Mouse (Mus musculus) CH12.LX (cell line): Measurements from ENCODE around the gene Nup155. TPM values are rescaled to one million over a fixed set of nuclear protein-coding genes. Genes with fewer than 3 reads are reported as not detected.
"Not testable (repeated sequence)": the region's sequence is repeated elsewhere in the genome, so short reads cannot be mapped to it uniquely, and the experiment has no call there.

Experiments
- DNase-seq: peaks from one replicate; pipeline ENCODE4 v3.0.0-alpha.2; 2013; ENCODE audit errors: extremely low read depth
- H3K27ac ChIP-seq: 2 replicates; pipeline ENCODE4 v1.5.1; 2012; ENCODE audit warnings: low read depth, mild to moderate bottlenecking, control low read depth, moderate library complexity; ENCODE audit not compliant: insufficient read depth
- H3K27me3 ChIP-seq: replicated peaks from 2 replicates; pipeline ENCODE3; 2012; ENCODE audit warnings: inconsistent platforms
- H3K36me3 ChIP-seq, 2 experiments: replicated peaks in 1 of 2; 2 replicates each; pipeline versions ENCODE3 to v1.6.1; 2012; ENCODE audit warnings: inconsistent platforms in 1 of 2, low read length in 1 of 2, mild to moderate bottlenecking in 1 of 2, mixed read lengths in 1 of 2, moderate library complexity in 1 of 2; ENCODE audit not compliant: control insufficient read depth in 1 of 2, insufficient read depth in 1 of 2
- H3K4me1 ChIP-seq, 2 experiments: 2 replicates each; pipeline ENCODE4 v1.6.1; 2012; ENCODE audit warnings: inconsistent platforms in 1 of 2, moderate library complexity in 1 of 2; ENCODE audit not compliant: insufficient read depth in 2 of 2, control insufficient read depth in 1 of 2
- H3K4me2 ChIP-seq: 2 replicates; pipeline ENCODE4 v1.6.1; 2012; ENCODE audit warnings: low read depth, mild to moderate bottlenecking, control low read depth; ENCODE audit not compliant: poor library complexity, insufficient read depth, severe bottlenecking
- H3K4me3 ChIP-seq, 3 experiments: fragments of 150-350 bp in 1 of 3; sonication (generic) in 1 of 3; replicated peaks in 1 of 3; 2 replicates each; pipeline versions ENCODE3 to v1.5.1; 2011 to 2012; ENCODE audit warnings: low read depth in 2 of 3, low read length in 2 of 3, mild to moderate bottlenecking in 2 of 3, moderate library complexity in 2 of 3, control low read depth in 1 of 3, improper control_type of control experiment in 1 of 3, inconsistent platforms in 1 of 3, mixed read lengths in 1 of 3; ENCODE audit not compliant: poor library complexity in 1 of 3
- H3K79me2 ChIP-seq: replicated peaks from 2 replicates; pipeline ENCODE4 v1.6.1; 2012; ENCODE audit warnings: mild to moderate bottlenecking, moderate library complexity; ENCODE audit not compliant: control insufficient read depth, poor library complexity, insufficient read depth, severe bottlenecking; ENCODE audit errors: extremely low read depth
- H3K9ac ChIP-seq: 2 replicates; pipeline ENCODE4 v1.6.1; 2012; ENCODE audit warnings: low read depth, mild to moderate bottlenecking, control low read depth, moderate library complexity; ENCODE audit not compliant: insufficient read depth
- H3K9me3 ChIP-seq: replicated peaks from 2 replicates; pipeline ENCODE3; 2012; ENCODE audit warnings: low read length, inconsistent platforms, mixed read lengths
- BHLHE40 ChIP-seq: IDR thresholded peaks from 2 replicates; pipeline ENCODE4 v1.6.1; 2011; ENCODE audit warnings: mild to moderate bottlenecking, low read depth, low read length, improper control_type of control experiment
- CTCF ChIP-seq, 2 experiments: IDR thresholded peaks in 1 of 2; conservative IDR thresholded peaks in 1 of 2; 2 replicates each; pipeline ENCODE4 v1.5.1; 2011 to 2012; ENCODE audit warnings: low read depth in 2 of 2, low read length in 2 of 2, improper control_type of control experiment in 1 of 2, inconsistent platforms in 1 of 2, mild to moderate bottlenecking in 1 of 2, moderate library complexity in 1 of 2
- ELF1 ChIP-seq: IDR thresholded peaks from 2 replicates; pipeline ENCODE4 v1.6.1; 2014; ENCODE audit warnings: low read depth, mild to moderate bottlenecking, inconsistent platforms, low read length, improper control_type of control experiment
- ETS1 ChIP-seq: conservative IDR thresholded peaks from 2 replicates; pipeline ENCODE4 v1.6.1; 2012; ENCODE audit warnings: low read depth, mild to moderate bottlenecking, inconsistent platforms, low read length, improper control_type of control experiment, moderate library complexity
- GABPA ChIP-seq: IDR thresholded peaks from 2 replicates; pipeline ENCODE4 v1.6.1; 2012; ENCODE audit warnings: low read depth, low read length, improper control_type of control experiment, inconsistent platforms; ENCODE audit not compliant: insufficient replicate concordance
- IRF4 ChIP-seq: IDR thresholded peaks from 2 replicates; pipeline ENCODE4 v1.6.1; 2014; ENCODE audit warnings: low read depth, mild to moderate bottlenecking, inconsistent platforms, low read length, improper control_type of control experiment
- JUND ChIP-seq: conservative IDR thresholded peaks from 2 replicates; pipeline ENCODE4 v1.6.1; 2011; ENCODE audit warnings: low read depth, low read length, improper control_type of control experiment
- KAT2A ChIP-seq: IDR thresholded peaks from 2 replicates; pipeline ENCODE4 v1.6.1; 2012; ENCODE audit warnings: low read length, improper control_type of control experiment, inconsistent platforms; ENCODE audit not compliant: insufficient replicate concordance
- MAX ChIP-seq: IDR thresholded peaks from 2 replicates; pipeline ENCODE4 v1.6.1; 2011; ENCODE audit warnings: low read length, improper control_type of control experiment
- MEF2A ChIP-seq: IDR thresholded peaks from 2 replicates; pipeline ENCODE4 v1.6.1; 2014; ENCODE audit warnings: low read depth, mild to moderate bottlenecking, inconsistent platforms, low read length, improper control_type of control experiment, borderline replicate concordance
- MXI1 ChIP-seq: IDR thresholded peaks from 2 replicates; pipeline ENCODE4 v1.6.1; 2011; ENCODE audit warnings: mild to moderate bottlenecking, low read depth, low read length, improper control_type of control experiment
- MYC ChIP-seq: IDR thresholded peaks from 2 replicates; pipeline ENCODE4 v1.6.1; 2011; ENCODE audit warnings: low read depth, mild to moderate bottlenecking, improper control_type of control experiment, low read length
- NELFE ChIP-seq: IDR thresholded peaks from 2 replicates; pipeline ENCODE4 v1.6.1; 2011; ENCODE audit warnings: low read depth, low read length, improper control_type of control experiment
- NRF1 ChIP-seq: IDR thresholded peaks from 2 replicates; pipeline ENCODE4 v1.6.1; 2014; ENCODE audit warnings: low read depth, mild to moderate bottlenecking, inconsistent platforms, low read length, improper control_type of control experiment, moderate library complexity
- PAX5 ChIP-seq: IDR thresholded peaks from 2 replicates; pipeline ENCODE4 v1.6.1; 2012; ENCODE audit warnings: low read length, inconsistent platforms, mixed read lengths
- POLR2A ChIP-seq: IDR thresholded peaks from 2 replicates; pipeline ENCODE4 v1.6.1; 2011; ENCODE audit warnings: low read depth, mild to moderate bottlenecking, improper control_type of control experiment, low read length
- RAD21 ChIP-seq: IDR thresholded peaks from 2 replicates; pipeline ENCODE4 v1.6.1; 2011; ENCODE audit warnings: low read depth, mild to moderate bottlenecking, low read length, improper control_type of control experiment, moderate library complexity
- RCOR1 ChIP-seq: conservative IDR thresholded peaks from 2 replicates; pipeline ENCODE4 v1.6.1; 2012; ENCODE audit warnings: low read depth, mild to moderate bottlenecking, inconsistent platforms, low read length, improper control_type of control experiment
- SIN3A ChIP-seq: IDR thresholded peaks from 2 replicates; pipeline ENCODE4 v1.6.1; 2012; ENCODE audit warnings: low read length, improper control_type of control experiment, inconsistent platforms
- SMC3 ChIP-seq: IDR thresholded peaks from 2 replicates; pipeline ENCODE4 v1.6.1; 2011; ENCODE audit warnings: low read depth, low read length, improper control_type of control experiment
- TCF12 ChIP-seq: IDR thresholded peaks from 2 replicates; pipeline ENCODE4 v1.6.1; 2014; ENCODE audit warnings: low read depth, mild to moderate bottlenecking, inconsistent platforms, low read length, improper control_type of control experiment
- USF1 ChIP-seq: IDR thresholded peaks from 2 replicates; pipeline ENCODE4 v1.6.1; 2014; ENCODE audit warnings: low read depth, mild to moderate bottlenecking, inconsistent platforms, low read length, improper control_type of control experiment
- ZC3H11A ChIP-seq: IDR thresholded peaks from 2 replicates; pipeline ENCODE4 v1.6.1; 2012; ENCODE audit warnings: low read depth, mild to moderate bottlenecking, inconsistent platforms, low read length, improper control_type of control experiment
- ZMIZ1 ChIP-seq: IDR thresholded peaks from 2 replicates; pipeline ENCODE4 v1.6.1; 2012; ENCODE audit warnings: low read depth, mild to moderate bottlenecking, inconsistent platforms, low read length, improper control_type of control experiment
- ZNF384 ChIP-seq: IDR thresholded peaks from 2 replicates; pipeline ENCODE4 v1.6.1; 2012; ENCODE audit warnings: low read depth, low read length, improper control_type of control experiment, inconsistent platforms
- dilution Hi-C: fragments of 300-500 bp; cut with MboI; formaldehyde crosslinking; loops from 2 replicates; pipeline ENCODE4 v1.14.3; 2020; ENCODE audit warnings: low sequenced_read_pairs; ENCODE audit not compliant: extremely low pct_unique_long_range_greater_than_20kb, extremely low pct_ligation_motif_present
- in situ Hi-C: fragments of 300-500 bp; cut with MboI; formaldehyde crosslinking; loops from 3 replicates; pipeline ENCODE4 v1.14.3; 2019; ENCODE audit warnings: low sequenced_read_pairs, low pct_ligation_motif_present, low pct_unique_long_range_greater_than_20kb, mixed read lengths
- polyA plus RNA-seq: library from polyadenylated mRNA; unstranded; fragments of >175 nt; gene quantifications from 2 replicates; pipeline ENCODE4 v1.2.1, GENCODE M21; 2012; ENCODE audit warnings: low read depth; ENCODE audit not compliant: insufficient read length
- total RNA-seq, 2 experiments: library from RNA; depleted of rRNA; stranded (reverse); fragments of 300-350 nt in 1 of 2; fragments of >200 nt in 1 of 2; gene quantifications; 2 replicates each; pipeline ENCODE4 v1.2.3; 2012 to 2014

The Nup155 gene
- total and polyA plus RNA-seq, 3 experiments = 37.4 to 45.0 (median 42.3) TPM

DNA sequence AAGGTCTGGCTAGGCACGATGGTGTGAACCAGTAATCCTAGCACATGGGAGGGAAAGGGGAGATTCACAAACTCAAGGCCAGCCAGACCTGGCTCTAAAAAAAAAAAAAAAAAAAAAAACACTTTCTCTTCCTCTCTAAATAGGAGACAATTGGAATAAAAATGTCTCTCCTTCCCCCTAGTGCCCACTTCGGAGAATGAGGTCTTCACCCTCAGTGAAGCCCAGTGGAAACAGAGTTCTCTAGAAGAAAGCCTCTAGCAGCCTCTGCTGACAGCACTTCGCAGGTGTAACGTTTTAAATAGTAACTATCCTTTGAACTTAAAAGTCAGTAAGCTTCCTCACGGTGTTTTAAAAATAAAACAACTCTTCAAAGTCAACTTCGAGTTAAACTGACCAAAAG, 43.9 kb upstream of the Nup155 start:
- Histone ChIP-seq H3K27me3 (no peaks in the 10 kb centered on the region), H3K36me3 (peaks cover 4 to 52% of the 10 kb centered on the region in 2 experiments), H3K79me2 (no peaks in the 10 kb centered on the region), H3K4me3 (no peak overlapping the region), H3K9ac (no peak overlapping the region), H3K4me2 (no peak overlapping the region; the same call in 1 of the 2 replicates)
- no peak for DNase-seq
- in situ Hi-C loops (no loop called here), dilution Hi-C loops (no loop called here)
- TF ChIP-seq IRF4 (no peak), POLR2A (no peak), SIN3A (no peak), SMC3 (peak; percentile 48), MYC (no peak), MEF2A (no peak), NELFE (no peak), RCOR1 (no peak), BHLHE40 (no peak), GABPA (no peak), JUND (no peak), TCF12 (no peak), ETS1 (no peak), ZC3H11A (no peak), PAX5 (no peak), ELF1 (no peak), CTCF (conservative IDR thresholded peaks at IDR 0.05 in 1 of 2, IDR thresholded peaks at IDR 0.05 in 1 of 2; ENCODE audit: low read depth in 2 of 2, low read length in 2 of 2) (peak in 1 of 2 experiments; percentile 74; a peak in 2 of 4 replicates), USF1 (no peak), MXI1 (no peak), MAX (no peak), ZNF384 (peak; percentile 91), RAD21 (peak; percentile 63), ZMIZ1 (no peak), KAT2A (no peak), NRF1 (no peak)
- TF ChIP-seq, all 38 proteins: peak for 4
- H3K27ac ChIP-seq = no peak overlapping the region
- H3K9me3 ChIP-seq = no peaks in the 10 kb centered on the region
- H3K4me1 ChIP-seq = peaks cover 0 to 4% of the 10 kb centered on the region in 2 experiments; a peak in 1 of 4 replicates

DNA sequence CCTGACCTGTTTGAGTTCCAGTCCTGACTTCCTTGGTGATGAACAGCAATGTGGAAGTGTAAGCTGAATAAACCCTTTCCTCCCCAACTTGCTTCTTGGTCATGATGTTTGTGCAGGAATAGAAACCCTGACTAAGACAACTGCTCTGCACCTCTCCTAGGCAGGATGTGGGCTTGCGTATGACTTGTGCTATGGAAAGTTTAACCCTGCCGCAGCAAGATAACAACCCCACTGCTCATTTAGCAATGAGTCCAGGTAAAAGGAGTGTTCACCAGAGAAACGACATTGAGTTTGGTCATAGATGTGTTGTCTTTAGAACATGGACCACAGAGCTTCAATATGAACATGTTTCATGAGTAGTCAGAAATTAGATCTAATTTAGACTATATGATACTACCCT, 35.9 kb upstream of the Nup155 start:
- H3K9me3 ChIP-seq, dilution Hi-C loops, in situ Hi-C loops, H3K79me2 ChIP-seq, H3K4me2 ChIP-seq, H3K4me1 ChIP-seq, H3K27me3 ChIP-seq, DNase-seq, H3K4me3 ChIP-seq, H3K9ac ChIP-seq, H3K27ac ChIP-seq: not testable (repeated sequence)
- peaks cover 26 to 39% of the 10 kb centered on the region in 2 experiments for H3K36me3 ChIP-seq
